Mouse (Mus musculus) olfactory bulb, adult 2 months (tissue): Measurements from ENCODE around the gene Deup1.

Experiments
- CTCF ChIP-seq: fragments of 200-500 bp; IDR thresholded peaks from 2 replicates; pipeline ENCODE4 v1.5.1; 2012; ENCODE audit warnings: low read depth, mild to moderate bottlenecking, low read length, moderate library complexity; ENCODE audit not compliant: insufficient read depth
- POLR2A ChIP-seq: fragments of 200-500 bp; IDR thresholded peaks from 2 replicates; pipeline ENCODE4 v1.6.1; 2012; ENCODE audit warnings: mild to moderate bottlenecking, low read depth, low read length, moderate library complexity; ENCODE audit not compliant: insufficient read depth

- TF ChIP-seq POLR2A: no peak
- no peak for TF ChIP-seq CTCF
Observed at GRCm38 (mm10) chr9:15653036-15653435, 25.3 kb upstream of the Deup1 start.
